Mouse (Mus musculus) megakaryocyte-erythroid progenitor cell, adult 5-6 weeks (primary cell): ENCODE data around the gene 1700013F07Rik. TPM values are rescaled to one million over a fixed set of nuclear protein-coding genes. Genes with fewer than 3 reads are reported as not detected.
"Not testable (repeated sequence)": the region's sequence is repeated elsewhere in the genome, so short reads cannot be mapped to it uniquely, and the experiment has no call there.

Source experiments
- ATAC-seq: replicated peaks from 2 replicates; pipeline ENCODE4 v1.8.0; 2016; ENCODE audit warnings: mild to moderate bottlenecking, inconsistent platforms; ENCODE audit not compliant: severe bottlenecking, poor library complexity, low FRiP score, low TSS enrichment
- total RNA-seq, 2 experiments: library from RNA; stranded (forward) in 1 of 2; stranded (reverse) in 1 of 2; fragments of 200-1000, 215-1000 nt in 1 of 2; fragments of >200 nt in 1 of 2; fragmentation: Nextera tagmentation in 1 of 2; gene quantifications; 2 replicates each; pipeline ENCODE4 v1.2.3; 2014 to 2017

Gene 1700013F07Rik
- not detected in 2 replicates for total RNA-seq (2014; fragmentation: Nextera tagmentation)
- total RNA-seq (2017), result not detected in 2 replicates

DNA sequence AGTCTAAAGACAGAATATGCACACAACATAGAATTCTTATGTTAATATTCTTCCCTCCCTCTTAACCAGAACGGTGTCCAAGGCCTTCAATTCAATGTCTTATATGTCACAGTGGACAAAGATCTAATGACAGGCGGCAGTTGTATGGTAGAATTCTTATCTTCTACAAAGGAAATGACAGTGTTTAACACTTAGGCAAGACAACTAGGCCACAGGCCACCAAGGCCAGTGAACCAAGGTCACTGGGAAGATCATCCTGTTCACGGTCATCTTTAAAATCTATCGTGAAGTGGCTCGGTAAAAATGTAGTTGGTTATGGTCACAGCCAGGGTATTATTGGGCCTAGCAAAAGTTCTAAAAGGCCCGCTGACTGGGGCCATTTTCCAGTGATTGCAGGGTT, at the start of gene 1700013F07Rik:
TSS of gene 1700013F07Rik (plus strand) at position 200 of the 400 bp plus-strand sequence.
- ATAC-seq, result no peak

DNA sequence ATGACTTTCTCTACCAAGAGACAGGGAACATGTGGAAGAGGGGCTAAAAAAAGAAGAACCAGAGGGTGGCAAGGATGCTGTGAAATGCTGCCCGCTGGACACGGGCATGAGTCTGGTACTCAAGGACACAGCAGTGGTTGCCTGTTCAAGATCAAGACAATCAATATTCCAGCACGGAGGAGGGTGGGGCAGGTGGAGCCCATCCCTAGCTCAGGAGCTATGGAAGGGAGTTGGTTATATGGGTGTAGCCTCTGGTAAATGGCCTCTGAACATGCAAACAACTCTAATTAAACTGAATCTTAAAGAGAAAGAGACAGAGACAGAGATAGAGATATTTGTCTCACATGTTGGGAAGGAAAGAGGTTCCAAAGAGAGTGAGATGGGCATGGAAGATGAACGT, 49.2 kb upstream of the 1700013F07Rik start:
- ATAC-seq, result no peak

DNA sequence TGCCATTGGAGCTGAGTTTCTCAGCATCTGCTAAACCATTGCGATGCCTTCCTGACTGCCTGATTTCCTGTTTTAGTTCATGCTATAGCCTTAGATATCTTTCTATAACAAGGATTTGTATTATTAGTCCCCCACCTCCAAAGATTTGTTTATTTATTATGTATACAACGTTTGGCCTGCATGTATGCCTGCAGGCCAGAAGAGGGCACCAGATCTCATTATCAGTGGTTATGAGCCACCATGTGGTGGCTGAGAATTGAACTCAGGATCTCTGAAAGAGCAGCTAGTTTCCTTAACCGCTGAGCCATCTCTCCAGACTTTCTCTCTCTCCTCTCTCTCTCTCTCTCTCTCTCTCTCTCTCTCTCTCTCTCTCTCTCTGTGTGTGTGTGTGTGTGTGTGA, 44.0 kb upstream of the 1700013F07Rik start:
- no peak for ATAC-seq

GRCm38 (mm10) chr3:108494861-108495474, 39.0 kb upstream of the 1700013F07Rik start:
- no peak for ATAC-seq

- no peak for ATAC-seq
Measured at GRCm38 (mm10) chr3:108495486-108495885, 38.5 kb upstream of the 1700013F07Rik start.

- no peak for ATAC-seq
Measured at GRCm38 (mm10) chr3:108497602-108498001, 36.3 kb upstream of the 1700013F07Rik start.

DNA sequence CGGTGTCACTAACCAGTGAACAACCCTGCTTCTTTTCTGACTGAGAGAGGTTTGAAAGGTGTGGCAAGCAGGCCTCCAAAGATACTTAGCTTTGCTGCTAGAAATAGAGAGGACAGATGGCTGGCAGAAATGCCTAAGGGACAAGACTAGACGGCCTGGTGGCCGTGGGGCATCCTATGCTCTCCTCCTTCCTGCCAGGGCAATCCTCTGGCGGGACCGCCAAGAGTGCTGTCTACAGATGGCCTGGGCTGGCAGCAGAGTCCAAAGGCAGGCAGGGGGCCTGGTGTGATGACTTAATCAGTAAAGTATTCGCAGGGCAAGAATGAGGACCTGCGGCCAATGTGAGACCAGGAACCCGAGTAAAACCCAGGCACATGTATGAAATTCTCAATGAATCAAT, 34.1 kb upstream of the 1700013F07Rik start:
- no peak for ATAC-seq

DNA sequence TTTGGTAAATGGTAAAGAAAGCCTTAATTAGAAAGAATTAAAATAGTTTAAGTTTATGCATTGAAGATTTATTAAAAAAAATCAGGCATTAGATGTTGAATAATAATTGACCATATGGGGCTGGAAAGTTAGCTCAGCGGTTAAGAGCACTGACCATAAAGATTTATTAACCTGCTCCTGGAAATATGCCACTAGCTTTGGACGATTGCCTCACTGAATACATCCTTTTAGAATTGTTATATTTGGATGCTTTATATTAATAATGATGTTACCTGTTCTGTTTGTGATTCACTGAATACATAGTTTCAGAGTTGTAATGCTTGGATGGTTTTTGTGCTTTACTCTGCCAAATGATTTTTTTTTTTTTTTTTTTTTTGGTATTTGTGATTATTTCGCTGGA, 32.5 kb upstream of the 1700013F07Rik start:
- ATAC-seq, result not testable (repeated sequence)

DNA sequence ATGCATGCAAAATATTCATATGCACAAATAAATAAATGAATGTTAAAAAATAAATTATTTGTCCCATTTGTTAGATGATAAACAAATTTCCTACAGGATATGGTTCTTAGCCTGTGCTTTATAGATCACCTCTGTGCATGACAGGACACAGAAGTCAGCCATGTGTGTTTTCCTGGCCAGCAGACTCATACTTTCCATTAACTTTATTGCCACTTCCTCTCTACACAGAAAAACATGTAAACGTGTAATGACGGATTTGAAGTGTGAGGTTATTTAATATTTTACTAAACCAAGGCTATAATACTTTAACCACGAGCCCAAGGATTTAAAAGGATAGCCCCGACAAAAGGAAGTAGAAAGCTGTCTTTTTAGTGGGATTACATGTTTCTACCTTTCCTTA, 30.0 kb upstream of the 1700013F07Rik start:
- ATAC-seq, result no peak

DNA sequence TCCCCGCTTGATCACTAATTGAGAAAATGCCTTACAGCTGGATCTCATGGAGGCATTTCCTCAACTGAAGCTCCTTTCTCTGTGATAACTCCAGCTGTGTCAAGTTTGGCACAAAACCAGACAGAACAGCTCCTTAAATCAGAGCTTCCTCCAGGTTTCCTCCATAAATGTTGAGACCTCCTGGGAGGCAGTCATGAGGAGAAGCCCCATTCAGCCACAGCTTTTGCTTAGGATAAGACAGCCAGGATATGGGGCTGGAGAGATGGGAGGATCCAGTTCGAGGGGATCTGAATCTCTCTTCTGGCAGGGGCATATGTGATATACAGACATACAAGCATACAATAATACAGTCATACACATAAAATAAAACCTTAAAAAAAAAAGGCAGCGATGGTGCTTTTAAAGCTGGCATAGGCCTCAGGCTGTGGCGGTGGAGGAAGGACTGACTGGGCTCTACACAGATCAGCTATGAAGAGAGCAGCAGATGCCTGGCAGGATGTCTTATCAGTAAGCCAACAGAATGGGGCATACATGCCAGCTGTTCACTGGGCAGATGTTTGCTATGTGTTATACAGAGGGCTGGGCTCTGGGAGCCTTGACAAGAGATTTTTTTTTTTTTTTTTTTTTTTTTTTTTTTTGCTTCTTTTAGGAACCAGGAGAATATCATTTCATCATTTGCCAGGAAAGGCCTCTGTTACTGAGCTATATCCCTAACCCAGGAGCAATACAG, 25.0 kb upstream of the 1700013F07Rik start:
- peak; percentile 99 for ATAC-seq

DNA sequence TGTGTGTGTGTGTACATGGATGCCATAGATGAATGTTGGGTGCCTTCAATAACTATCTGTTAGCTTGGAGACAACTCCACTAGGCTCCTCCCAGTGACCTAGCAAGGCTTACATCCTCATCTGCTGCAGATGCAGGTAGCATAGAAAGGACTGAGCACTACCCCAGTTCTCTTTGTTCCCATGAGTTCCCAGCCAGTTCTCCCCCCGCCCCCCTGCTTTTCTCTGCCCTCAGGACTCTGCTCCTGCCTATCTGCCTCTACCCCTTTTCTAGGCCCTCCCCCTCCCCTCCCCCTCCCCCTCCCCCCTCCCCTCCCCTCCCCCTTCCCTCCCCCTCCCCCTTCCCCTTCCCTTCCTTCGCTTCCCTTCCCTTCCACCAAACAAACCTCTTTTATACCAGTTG, 23.8 kb upstream of the 1700013F07Rik start:
- ATAC-seq, result no peak

GRCm38 (mm10) chr3:108510716-108511483, 23.1 kb upstream of the 1700013F07Rik start:
- ATAC-seq, result no peak

GRCm38 (mm10) chr3:108513465-108513864, 20.5 kb upstream of the 1700013F07Rik start:
- ATAC-seq, result no peak

GRCm38 (mm10) chr3:108518276-108518675, 15.7 kb upstream of the 1700013F07Rik start:
- ATAC-seq, result no peak

DNA sequence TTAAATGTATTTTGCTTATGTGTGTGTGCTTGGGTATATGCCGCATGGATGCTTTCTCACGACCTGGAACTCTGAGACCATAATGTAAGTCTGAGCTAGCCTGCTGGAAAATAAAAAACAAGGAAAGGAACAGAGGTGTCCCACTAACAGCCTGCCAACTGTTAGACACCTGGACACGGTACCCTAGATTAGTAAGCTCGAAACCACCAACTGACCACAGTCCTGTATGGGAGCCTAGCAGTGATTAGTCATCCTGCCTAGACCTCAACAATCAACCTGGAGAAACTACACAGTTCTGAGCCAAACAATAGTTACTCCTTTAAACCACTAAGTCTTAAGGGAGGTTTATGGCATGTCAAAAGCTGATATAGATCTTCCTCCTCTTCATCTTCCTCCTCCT, 10.5 kb upstream of the 1700013F07Rik start:
- no peak for ATAC-seq

DNA sequence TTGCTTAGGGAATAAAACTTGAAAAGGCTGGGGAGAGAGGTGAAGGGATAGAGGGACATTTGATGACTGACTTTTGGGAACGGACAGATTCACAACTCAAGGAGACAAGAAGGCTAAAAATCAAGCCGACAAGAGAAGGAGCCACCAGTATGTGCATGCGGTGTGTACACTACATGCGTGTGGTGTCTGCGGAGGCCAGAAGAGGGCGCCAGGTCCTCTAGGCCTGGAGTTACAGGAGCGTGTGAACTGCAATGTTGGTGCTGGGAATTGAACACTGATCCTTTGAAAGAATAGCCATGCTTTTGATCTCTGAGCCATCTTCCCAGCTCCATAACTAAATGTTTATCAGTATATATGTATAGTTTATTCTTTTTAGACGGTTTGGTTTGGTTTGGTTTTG, 5.5 kb upstream of the 1700013F07Rik start:
- no peak for ATAC-seq

GRCm38 (mm10) chr3:108533114-108533885, 650 bp upstream of the 1700013F07Rik start:
- no peak for ATAC-seq

GRCm38 (mm10) chr3:108535896-108536516, 2.1 kb downstream of the 1700013F07Rik start:
- ATAC-seq, result 0 out of 2 replicates have a peak, but pooled peaks have one; percentile 39
